Mouse (Mus musculus) adrenal gland, adult 10 weeks (tissue): Measurements from ENCODE around the gene Csde1. TPM values are rescaled to one million over a fixed set of nuclear protein-coding genes. Genes with fewer than 3 reads are reported as not detected.

Source experiments
- polyA plus RNA-seq: library from polyadenylated mRNA; stranded (reverse); fragments of 350-450 nt; fragmentation: Illumina TruSeq; extraction: RNeasy Lipid Tissue Mini Kit (QIAGEN cat#74804); gene quantifications from one replicate; pipeline ENCODE4 v1.2.3, GENCODE M21; 2014; ENCODE audit warnings: low read depth, low replicate concordance

Gene Csde1
- 907 TPM for polyA plus RNA-seq

DNA sequence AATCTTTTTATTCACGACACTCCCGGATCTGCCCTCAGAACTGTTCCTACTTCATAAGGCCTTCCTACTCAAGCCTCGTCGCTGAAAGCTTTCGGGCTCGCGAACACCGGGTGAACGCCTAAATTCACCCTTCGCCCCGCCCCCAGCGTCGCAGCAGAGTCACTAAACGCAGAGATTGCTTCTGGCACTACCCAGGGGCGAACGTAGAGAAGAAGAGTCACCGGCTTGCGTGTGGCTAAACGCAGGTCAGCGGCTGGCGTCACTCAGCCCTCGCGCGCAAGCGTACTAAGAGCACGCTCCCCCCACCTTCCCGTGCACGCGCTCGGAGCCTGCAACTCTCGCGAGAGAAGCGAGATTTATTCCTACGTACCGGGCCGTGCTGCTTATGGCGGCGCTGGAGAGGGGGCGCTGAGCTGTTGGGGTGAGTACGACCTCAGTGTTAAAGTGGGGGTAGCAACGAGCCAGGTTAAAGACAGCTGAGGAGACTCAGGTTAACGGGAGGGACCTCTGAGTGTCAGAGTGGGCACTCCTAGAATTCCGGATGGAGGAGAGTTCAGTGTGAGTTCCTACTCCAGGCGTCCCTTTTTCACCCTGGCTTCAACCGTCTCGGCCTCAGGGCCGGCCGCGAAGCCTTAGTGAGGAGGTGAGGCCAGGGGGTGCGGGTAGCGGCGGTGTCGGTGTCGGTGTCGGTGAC is at the start of gene Csde1:
Csde1 (plus strand) TSS at position 178 of the 694 bp plus-strand sequence.

DNA sequence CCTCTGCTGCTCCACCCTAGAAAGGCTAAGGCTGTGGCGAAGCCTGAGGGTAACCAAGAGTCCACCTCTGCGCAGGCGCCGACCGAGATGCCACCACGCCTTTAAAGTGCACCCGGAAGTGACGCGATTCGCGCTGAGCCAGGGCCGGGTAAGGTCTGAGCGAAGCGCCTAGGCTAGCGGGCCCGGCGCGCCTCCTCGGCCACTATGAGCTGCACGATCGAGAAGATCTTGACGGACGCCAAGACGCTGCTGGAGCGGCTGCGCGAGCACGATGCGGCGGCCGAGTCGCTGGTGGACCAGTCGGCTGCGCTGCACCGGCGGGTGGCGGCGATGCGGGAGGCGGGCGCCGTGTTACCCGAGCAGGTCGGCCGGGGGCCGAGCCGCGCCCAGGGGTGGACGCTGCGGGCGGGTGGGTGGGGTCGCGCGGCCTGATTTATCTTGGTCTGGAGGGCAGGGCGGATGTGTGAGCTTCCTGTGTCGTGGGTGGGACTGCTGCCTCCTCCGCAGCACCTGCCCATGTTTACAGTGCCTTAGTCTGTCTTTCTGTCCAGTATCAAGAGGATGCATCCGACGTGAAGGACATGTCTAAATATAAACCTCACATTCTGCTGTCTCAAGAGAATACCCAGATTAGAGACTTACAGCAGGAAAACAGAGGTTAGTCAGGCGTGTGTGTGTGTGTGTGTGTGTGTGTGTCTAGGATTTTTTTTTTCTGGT is 24.5 kb upstream of the Csde1 start, which contains the start of gene Sike1:
Sike1 (plus strand) TSS at position 104 of the 717 bp plus-strand sequence.

DNA sequence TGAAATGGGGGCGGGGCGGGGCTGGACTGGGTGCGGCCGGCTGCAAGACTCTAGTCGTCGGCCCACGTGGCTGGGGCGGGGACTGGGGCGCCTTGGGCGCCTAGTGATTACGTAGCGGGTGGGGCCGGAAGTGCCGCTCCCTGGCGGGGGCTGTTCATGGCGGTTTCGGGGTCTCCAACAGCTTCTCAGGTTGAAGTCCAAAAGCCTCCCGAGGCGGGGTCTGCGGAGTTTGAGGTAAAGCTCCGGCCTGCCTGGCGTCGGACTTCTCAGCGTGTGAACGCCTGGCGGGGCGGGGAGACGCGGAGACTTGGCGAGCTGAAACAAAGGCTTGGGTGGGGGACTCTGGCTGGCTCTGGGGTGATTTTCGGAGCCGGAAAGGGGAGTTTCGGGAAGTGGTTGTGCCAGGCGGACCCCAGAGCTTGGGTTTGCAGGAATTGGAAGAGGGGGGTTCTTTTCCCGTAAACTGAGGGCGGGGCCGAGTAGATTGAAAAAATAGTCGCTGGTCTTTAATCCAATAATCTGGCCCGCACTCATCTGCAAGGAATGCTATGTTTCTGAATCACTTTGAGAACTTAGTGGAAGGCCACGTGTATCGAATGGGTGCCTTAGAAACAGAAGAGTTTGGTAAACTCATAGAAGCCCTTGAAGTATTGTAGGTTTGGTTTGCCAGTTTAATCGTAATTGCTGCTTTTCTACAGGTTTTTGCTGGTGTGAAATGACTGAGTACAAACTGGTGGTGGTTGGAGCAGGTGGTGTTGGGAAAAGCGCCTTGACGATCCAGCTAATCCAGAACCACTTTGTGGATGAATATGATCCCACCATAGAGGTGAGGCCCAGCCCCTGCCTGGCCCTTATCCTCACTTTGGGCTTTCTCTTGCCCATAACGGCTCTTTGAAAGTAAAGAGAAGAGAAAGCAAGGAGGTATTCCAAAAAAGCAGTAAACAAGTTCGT is 38.3 kb downstream of the Csde1 start, which contains the start of gene Nras:
Nras (plus strand) TSS at position 79 of the 951 bp plus-strand sequence.

DNA sequence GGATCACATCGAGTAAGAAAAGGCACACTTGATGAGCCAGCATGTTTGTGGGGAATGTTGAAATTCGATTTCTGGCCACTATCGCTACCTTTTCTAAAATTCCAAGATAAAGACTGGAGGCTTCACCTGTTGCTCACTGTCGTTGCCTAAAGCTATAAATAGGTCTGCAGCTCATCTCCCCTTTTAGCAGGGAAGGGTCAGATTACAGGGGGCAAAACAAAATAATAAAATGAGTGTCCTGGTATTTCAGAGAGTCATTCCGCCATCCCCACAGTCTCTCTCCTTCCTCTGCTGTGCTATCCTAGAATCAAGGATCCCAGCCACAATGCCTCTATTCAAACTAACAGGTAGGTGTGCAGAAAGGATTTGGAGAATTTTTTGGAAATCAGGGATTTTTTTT is 53.5 kb downstream of the Csde1 start, which contains the start of gene Ampd1:
Ampd1 (plus strand) TSS at position 244 of the 400 bp plus-strand sequence.

DNA sequence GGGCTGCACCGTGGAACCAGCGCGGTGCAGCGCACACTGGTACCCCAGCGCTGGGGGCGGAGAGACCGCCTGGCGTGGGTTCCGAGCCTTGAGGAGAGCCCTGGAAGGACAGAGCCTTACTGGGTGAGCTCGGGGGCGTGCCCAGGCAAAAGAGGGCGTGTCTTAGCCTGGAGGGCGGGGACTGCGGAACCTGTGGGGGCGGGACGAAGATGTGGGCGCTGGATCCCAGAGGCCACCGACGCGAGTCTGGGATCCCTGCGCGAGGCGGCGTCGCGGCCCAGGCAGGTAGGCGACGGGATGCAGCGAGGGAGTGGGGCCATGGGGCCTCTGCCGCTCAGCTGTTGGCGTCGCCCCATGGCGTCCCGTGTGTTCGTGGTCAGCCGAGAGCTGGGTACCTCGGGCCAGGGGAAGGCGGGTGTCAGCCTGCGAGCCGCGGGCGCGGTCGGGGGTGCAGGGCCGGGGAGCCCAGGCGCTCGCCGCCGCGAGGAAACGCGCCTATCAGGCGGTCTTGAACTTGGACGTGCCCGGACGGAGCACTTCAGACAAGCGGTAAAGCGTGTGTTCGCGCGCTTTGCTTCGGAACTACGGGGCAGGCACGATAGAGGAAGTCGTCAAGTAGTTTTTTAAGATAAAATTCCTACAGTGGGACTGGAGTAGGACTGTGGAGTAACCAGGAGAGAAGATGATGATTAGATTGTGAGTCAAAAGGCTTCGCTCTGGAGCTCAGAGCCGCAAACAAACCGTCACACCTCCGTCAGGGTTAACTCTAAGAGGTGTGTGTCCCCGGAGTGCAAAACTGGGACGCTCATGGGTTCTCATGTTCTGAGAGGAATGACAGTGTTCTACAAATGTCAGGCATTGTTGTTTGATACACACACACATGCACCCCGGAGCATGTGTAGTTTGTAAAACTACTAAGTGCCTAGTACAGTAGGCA is 82.5 kb downstream of the Csde1 start, which contains the start of gene Dennd2c:
Dennd2c (plus strand) TSS at position 151 of the 937 bp plus-strand sequence.

Other genes starting within 250 kb of the Csde1 start
- not detected for gene Tshb, start 237.7 kb upstream of the Csde1 start, polyA plus RNA-seq
- not detected for gene Sycp1, start 84.3 kb upstream of the Csde1 start, polyA plus RNA-seq
- not detected for gene Nr1h5, start 56.3 kb upstream of the Csde1 start, polyA plus RNA-seq
- 47.5 TPM for gene Sike1, start 24.7 kb upstream of the Csde1 start, polyA plus RNA-seq
- gene Nras, start 37.9 kb downstream of the Csde1 start, polyA plus RNA-seq = 49.0 TPM
- 3.3 TPM for gene Ampd1, start 53.6 kb downstream of the Csde1 start, polyA plus RNA-seq
- 2.4 TPM for gene Dennd2c, start 82.2 kb downstream of the Csde1 start, polyA plus RNA-seq
- gene Bcas2, start 151.2 kb downstream of the Csde1 start, polyA plus RNA-seq = 113 TPM